Mouse (Mus musculus) liver, embryonic 13.5 days (tissue): ENCODE data around the gene Gm20538. TPM values are rescaled to one million over a fixed set of nuclear protein-coding genes. Genes with fewer than 3 reads are reported as not detected.
A peak's percentile ranks its signal among the peaks of the same experiment; 100 is the strongest.

ENCODE experiments used
- ATAC-seq: fragments of 200-750 bp; cut with Nextera tagmentation; 2 replicates; pipeline ENCODE4 v1.8.0; 2017; ENCODE audit warnings: low read depth, mild to moderate bottlenecking, moderate number of reproducible peaks, moderate library complexity
- DNase-seq: peaks from one replicate; pipeline ENCODE4 v3.0.0; 2022
- H3K27ac ChIP-seq: fragments of 300-500 bp; sonication (generic); 2 replicates; pipeline ENCODE4 v1.5.1; 2015; ENCODE audit warnings: moderate library complexity, mild to moderate bottlenecking, inconsistent platforms
- H3K27me3 ChIP-seq: fragments of 300-500 bp; sonication (generic); 2 replicates; pipeline ENCODE4 v1.6.1; 2015; ENCODE audit warnings: mild to moderate bottlenecking, inconsistent platforms
- H3K36me3 ChIP-seq: fragments of 300-500 bp; sonication (generic); 2 replicates; pipeline ENCODE4 v1.6.1; 2015; ENCODE audit warnings: mild to moderate bottlenecking, inconsistent platforms
- H3K4me1 ChIP-seq: fragments of 300-500 bp; sonication (generic); replicated peaks from 2 replicates; pipeline ENCODE4 v1.6.1; 2015; ENCODE audit warnings: inconsistent platforms
- H3K4me2 ChIP-seq: fragments of 300-500 bp; sonication (generic); 2 replicates; pipeline ENCODE4 v1.6.1; 2015; ENCODE audit warnings: inconsistent platforms, mild to moderate bottlenecking, moderate library complexity
- H3K4me3 ChIP-seq: fragments of 300-500 bp; sonication (generic); replicated peaks from 2 replicates; pipeline ENCODE4 v1.5.1; 2015; ENCODE audit warnings: mild to moderate bottlenecking, inconsistent platforms
- H3K9ac ChIP-seq: fragments of 300-500 bp; sonication (generic); 2 replicates; pipeline ENCODE4 v1.6.1; 2015; ENCODE audit warnings: mild to moderate bottlenecking, inconsistent platforms
- H3K9me3 ChIP-seq: fragments of 300-500 bp; sonication (generic); replicated peaks from 2 replicates; pipeline ENCODE4 v1.6.1; 2016; ENCODE audit warnings: inconsistent platforms
- WGBS: fragments of 180-500 bp; shearing (Covaris S2); methylation state at CpG from one replicate; pipeline ENCODE4 v1.1.7; 2015; ENCODE audit not compliant: insufficient replicate concordance; 5-methylcytosine and 5-hydroxymethylcytosine counted together
- polyA plus RNA-seq: library from polyadenylated mRNA; unstranded; fragments of >200 nt; fragmentation: Nextera tagmentation; extraction: Ambion mirVana; gene quantifications from 2 replicates; pipeline ENCODE4 v1.2.1, GENCODE M21; 2015

Gene Gm20538
- polyA plus RNA-seq, 1 experiment from 2014 or later, result not detected

GRCm38 (mm10) chr19:44510534-44511175 lies 42.0 kb downstream of the Gm20538 start:
- DNase-seq, result no peak
- peak overlapping the region; percentile 36; the same call in 1 of the 2 replicates for H3K4me3 ChIP-seq
- peaks cover 2% of the 10 kb centered on the region; the same call in 1 of the 2 replicates for H3K4me1 ChIP-seq
- no peak overlapping the region for H3K27ac ChIP-seq
- H3K4me2 ChIP-seq, result no peak overlapping the region; the same call in 1 of the 2 replicates
- ATAC-seq, result no peak
- H3K9ac ChIP-seq, result no peak overlapping the region
- 6% methylated on average over 12 of the region's 12 CpGs for WGBS
- H3K36me3 ChIP-seq, result no peaks in the 10 kb centered on the region
- H3K27me3 ChIP-seq, result peaks cover 81% of the 10 kb centered on the region
- no peaks in the 10 kb centered on the region for H3K9me3 ChIP-seq

DNA sequence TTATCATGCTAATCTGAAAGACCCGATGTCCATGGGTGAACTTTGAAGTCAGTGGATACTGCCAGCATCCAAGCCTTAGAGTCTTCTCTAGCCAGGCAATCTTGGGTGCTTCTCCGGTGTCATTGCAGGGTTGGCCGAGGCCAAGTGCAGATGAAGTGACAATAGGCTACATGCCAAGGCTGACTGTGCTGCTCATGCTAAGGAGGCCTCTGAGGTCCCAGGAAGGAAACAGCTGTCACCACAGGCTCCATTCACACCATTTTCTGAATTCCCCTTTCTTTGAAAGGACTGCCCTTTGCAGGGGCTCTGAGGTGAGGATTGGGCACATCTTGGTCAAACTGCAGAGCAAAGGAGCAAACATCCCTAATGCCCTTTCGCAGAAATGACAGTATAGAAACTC lies 49.9 kb downstream of the Gm20538 start:
- WGBS, result 49% methylated on average over 4 of the region's 4 CpGs
- Histone ChIP-seq H3K27me3 (peaks cover 46% of the 10 kb centered on the region), H3K36me3 (no peaks in the 10 kb centered on the region), H3K27ac (no peak overlapping the region), H3K4me1 (no peaks in the 10 kb centered on the region), H3K4me2 (no peak overlapping the region), H3K9ac (no peak overlapping the region), H3K4me3 (no peak overlapping the region), H3K9me3 (no peaks in the 10 kb centered on the region)
- no peak for ATAC-seq
- DNase-seq, result no peak

GRCm38 (mm10) chr19:44501925-44502324 lies 50.7 kb downstream of the Gm20538 start:
- H3K9me3 ChIP-seq, result no peaks in the 10 kb centered on the region

GRCm38 (mm10) chr19:44500240-44500639 lies 52.4 kb downstream of the Gm20538 start:
- H3K9me3 ChIP-seq, result no peaks in the 10 kb centered on the region
- H3K4me2 ChIP-seq, result no peak overlapping the region
- DNase-seq, result no peak
- no peak overlapping the region for H3K27ac ChIP-seq
- H3K4me3 ChIP-seq, result no peak overlapping the region
- no peaks in the 10 kb centered on the region for H3K36me3 ChIP-seq
- ATAC-seq, result no peak
- no peak overlapping the region for H3K9ac ChIP-seq
- peaks cover 52% of the 10 kb centered on the region for H3K27me3 ChIP-seq
- WGBS, result 56% methylated on average over 5 of the region's 5 CpGs
- 0 out of 2 replicates have a peak, but pooled peaks cover 3% of the 10 kb centered on the region for H3K4me1 ChIP-seq

More at GRCm38 (mm10) chr19:44501925-44502324, 50.7 kb downstream of the Gm20538 start:
- H3K27me3 ChIP-seq, result peaks cover 39% of the 10 kb centered on the region
- H3K36me3 ChIP-seq, result no peaks in the 10 kb centered on the region
- DNase-seq (no peak), ATAC-seq (no peak)
- no peaks in the 10 kb centered on the region for H3K4me1 ChIP-seq
- H3K9ac ChIP-seq, result no peak overlapping the region
- no peak overlapping the region for H3K4me2 ChIP-seq
- H3K27ac ChIP-seq, result no peak overlapping the region
- 61% methylated on average over 6 of the region's 6 CpGs for WGBS
- H3K4me3 ChIP-seq, result no peak overlapping the region

DNA sequence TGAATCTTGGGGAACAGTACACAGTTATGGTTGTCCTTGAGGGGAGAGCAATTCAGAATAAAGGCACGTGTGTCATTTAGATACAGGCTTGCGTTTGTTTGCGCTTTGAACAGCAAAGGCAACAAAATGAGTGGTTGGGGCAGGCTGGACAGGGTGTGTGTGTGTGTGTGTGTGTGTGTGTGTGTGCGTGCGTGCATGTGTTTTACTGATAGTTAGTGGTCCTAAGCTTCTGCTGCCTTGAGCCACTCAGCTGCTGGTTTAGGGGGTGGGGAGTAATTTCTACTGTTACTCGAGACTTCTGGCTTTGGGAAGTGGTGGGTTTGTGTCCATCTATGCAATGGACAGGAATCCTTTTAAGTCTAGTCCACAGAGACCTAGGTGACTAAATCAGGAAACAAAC lies 53.7 kb downstream of the Gm20538 start:
- ATAC-seq (no peak), DNase-seq (no peak)
- Histone ChIP-seq H3K9ac (no peak overlapping the region), H3K27ac (no peak overlapping the region), H3K4me1 (0 out of 2 replicates have a peak, but pooled peaks cover 3% of the 10 kb centered on the region), H3K27me3 (peaks cover 60% of the 10 kb centered on the region), H3K4me2 (no peak overlapping the region), H3K4me3 (no peak overlapping the region), H3K36me3 (no peaks in the 10 kb centered on the region), H3K9me3 (no peaks in the 10 kb centered on the region)
- 49% methylated on average over 6 of the region's 6 CpGs for WGBS

DNA sequence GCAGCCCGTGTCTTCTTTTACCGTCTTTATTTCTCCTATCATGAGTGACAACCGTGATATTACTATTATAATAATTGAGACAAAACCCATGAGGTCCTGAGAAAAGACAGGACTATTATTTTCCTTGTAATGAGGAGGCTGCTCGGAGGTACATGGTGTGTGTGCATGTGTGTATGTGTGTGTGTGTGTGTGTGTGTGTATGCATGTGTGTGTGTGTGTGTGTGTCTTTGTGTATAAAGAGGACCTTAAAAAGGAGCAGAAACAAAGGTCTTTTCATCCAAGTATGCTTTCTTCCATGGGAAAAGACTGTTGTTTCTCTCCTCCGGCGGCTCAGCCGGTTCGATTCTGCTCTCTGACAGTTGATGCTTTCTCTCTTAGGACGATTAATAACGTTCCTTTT lies 55.7 kb downstream of the Gm20538 start:
- Histone ChIP-seq H3K9me3 (no peaks in the 10 kb centered on the region), H3K27ac (no peak overlapping the region), H3K4me3 (no peak overlapping the region), H3K4me2 (no peak overlapping the region), H3K4me1 (0 out of 2 replicates have a peak, but pooled peaks cover 3% of the 10 kb centered on the region), H3K36me3 (no peaks in the 10 kb centered on the region), H3K27me3 (peaks cover 66% of the 10 kb centered on the region), H3K9ac (no peak overlapping the region)
- WGBS, result 61% methylated on average over 10 of the region's 10 CpGs
- no peak for ATAC-seq
- DNase-seq, result no peak

DNA sequence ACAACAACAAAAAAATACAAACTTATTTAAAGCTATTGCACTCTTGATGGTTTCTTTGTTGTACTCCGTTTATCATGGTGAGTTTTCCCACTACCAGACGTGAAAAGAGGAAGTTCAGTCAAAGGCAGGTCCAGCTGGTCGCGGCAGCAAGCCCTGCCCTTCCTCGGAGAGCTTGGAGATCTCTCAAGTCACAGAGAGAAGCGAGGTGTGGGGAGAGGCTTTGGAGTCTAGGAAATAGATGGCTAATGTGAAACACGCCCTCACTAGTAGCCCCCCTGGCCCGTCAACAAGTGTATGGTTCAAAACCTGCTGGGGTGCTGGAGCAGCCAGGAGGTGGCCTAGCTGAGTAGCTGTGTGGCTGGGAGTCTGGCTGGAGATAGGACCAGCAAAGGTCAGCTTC lies 56.1 kb downstream of the Gm20538 start:
- 13% methylated on average over 8 of the region's 8 CpGs for WGBS
- no peaks in the 10 kb centered on the region for H3K9me3 ChIP-seq

More for the DNA sequence above, 56.1 kb downstream of the Gm20538 start:
- Histone ChIP-seq H3K36me3 (no peaks in the 10 kb centered on the region), H3K27ac (no peak overlapping the region), H3K9ac (no peak overlapping the region), H3K4me2 (no peak overlapping the region), H3K4me1 (0 out of 2 replicates have a peak, but pooled peaks cover 3% of the 10 kb centered on the region), H3K27me3 (peaks cover 64% of the 10 kb centered on the region), H3K4me3 (no peak overlapping the region)
- DNase-seq (no peak), ATAC-seq (no peak)

Other genes starting within 250 kb of the Gm20538 start
- gene Scd4, start 219.7 kb downstream of the Gm20538 start, polyA plus RNA-seq, result 0.05 TPM in 1 of 2 replicates, not detected in the other
- gene Scd1, start 145.0 kb downstream of the Gm20538 start, polyA plus RNA-seq, result 7.3 and 10.0 TPM in 2 replicates
- gene Wnt8b, start 59.4 kb downstream of the Gm20538 start, polyA plus RNA-seq, result not detected in 2 replicates
- gene Sec31b, start 7.0 kb downstream of the Gm20538 start, polyA plus RNA-seq, result 0.29 and 0.43 TPM in 2 replicates
- gene Ndufb8, start 2.6 kb upstream of the Gm20538 start, polyA plus RNA-seq, result 345 and 371 TPM in 2 replicates
- 10.6 and 13.3 TPM in 2 replicates for gene Hif1an, start 10.0 kb upstream of the Gm20538 start, polyA plus RNA-seq
- gene Pax2, start 203.2 kb upstream of the Gm20538 start, polyA plus RNA-seq, result not detected in 2 replicates